Mouse (Mus musculus) limb, embryonic 12.5 days (tissue): Measurements from ENCODE around the gene Cdk2ap1. TPM values are rescaled to one million over a fixed set of nuclear protein-coding genes. Genes with fewer than 3 reads are reported as not detected.
"Not testable (repeated sequence)": the region's sequence is repeated elsewhere in the genome, so short reads cannot be mapped to it uniquely, and the experiment has no call there.

Source experiments
- ATAC-seq: fragments of 200-750 bp; cut with Nextera tagmentation; 2 replicates; pipeline ENCODE4 v1.8.0; 2017; ENCODE audit warnings: low read depth, moderate TSS enrichment; ENCODE audit not compliant: insufficient number of reproducible peaks, insufficient read depth, low FRiP score, low TSS enrichment
- H3K27ac ChIP-seq: fragments of 300-500 bp; sonication (generic); 2 replicates; pipeline ENCODE4 v1.5.1; 2016; ENCODE audit warnings: mild to moderate bottlenecking, moderate library complexity
- H3K27me3 ChIP-seq: fragments of 300-500 bp; sonication (generic); 2 replicates; pipeline ENCODE4 v1.6.1; 2016; ENCODE audit warnings: mild to moderate bottlenecking, moderate library complexity
- H3K36me3 ChIP-seq: fragments of 300-500 bp; sonication (generic); 2 replicates; pipeline ENCODE4 v1.6.1; 2016; ENCODE audit warnings: mild to moderate bottlenecking, moderate library complexity
- H3K4me1 ChIP-seq: fragments of 300-500 bp; sonication (generic); replicated peaks from 2 replicates; pipeline ENCODE4 v1.6.1; 2016
- H3K4me2 ChIP-seq: fragments of 300-500 bp; sonication (generic); 2 replicates; pipeline ENCODE4 v1.6.1; 2016; ENCODE audit warnings: mild to moderate bottlenecking, moderate library complexity
- H3K4me3 ChIP-seq: fragments of 300-500 bp; sonication (generic); replicated peaks from 2 replicates; pipeline ENCODE4 v1.5.1; 2016; ENCODE audit warnings: mild to moderate bottlenecking
- H3K9ac ChIP-seq: fragments of 300-500 bp; sonication (generic); replicated peaks from 2 replicates; pipeline ENCODE4 v1.6.1; 2016; ENCODE audit warnings: mild to moderate bottlenecking, moderate library complexity
- H3K9me3 ChIP-seq: fragments of 300-500 bp; sonication (generic); 2 replicates; pipeline ENCODE4 v1.6.1; 2016; ENCODE audit warnings: mild to moderate bottlenecking, moderate library complexity
- WGBS: fragments of 180-500 bp; shearing (Covaris S2); methylation state at CpG from one replicate; pipeline ENCODE4 v1.1.7; 2016; 5-methylcytosine and 5-hydroxymethylcytosine counted together
- polyA plus RNA-seq: library from polyadenylated mRNA; unstranded; fragments of >200 nt; fragmentation: Nextera tagmentation; extraction: Ambion mirVana; gene quantifications from 2 replicates; pipeline ENCODE4 v1.2.1, GENCODE M21; 2016

Gene Cdk2ap1
- polyA plus RNA-seq = 68.4 and 218 TPM in 2 replicates

DNA sequence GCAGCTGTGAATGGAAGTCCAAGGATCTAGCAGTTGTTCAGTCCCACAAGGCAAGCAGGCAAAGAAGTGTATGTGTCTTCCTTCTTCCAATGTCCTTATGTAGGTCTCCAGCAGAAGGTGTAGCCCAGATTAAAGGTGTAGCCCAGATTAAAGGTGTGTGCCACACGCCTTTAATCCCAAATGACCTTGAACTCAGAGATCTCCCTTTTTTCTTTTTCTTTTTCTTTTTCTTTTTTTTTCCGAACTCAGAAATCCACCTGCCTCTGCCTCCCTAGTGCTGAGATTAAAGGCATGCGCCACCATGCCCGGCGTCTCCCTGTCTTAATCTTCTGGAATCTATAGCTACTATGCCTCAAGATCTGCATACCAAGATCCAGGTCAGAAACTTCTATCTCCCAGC, at the start of gene Cdk2ap1:
Cdk2ap1 (minus strand) TSS at position 101 of the 400 bp plus-strand sequence.
- H3K36me3 ChIP-seq = not testable (repeated sequence)

GRCm38 (mm10) chr5:124412163-124412562, 49.3 kb upstream of the Cdk2ap1 start:
- H3K27me3 ChIP-seq = no peaks in the 10 kb centered on the region
- peaks cover 69% of the 10 kb centered on the region for H3K36me3 ChIP-seq
- WGBS = 95% methylated on average over 5 of the region's 5 CpGs
- H3K9me3 ChIP-seq = no peaks in the 10 kb centered on the region
- ATAC-seq = no peak
- H3K9ac ChIP-seq = no peak overlapping the region
- no peak overlapping the region for H3K4me3 ChIP-seq
- H3K27ac ChIP-seq = no peak overlapping the region
- no peaks in the 10 kb centered on the region for H3K4me1 ChIP-seq
- H3K4me2 ChIP-seq = no peak overlapping the region

More for the DNA sequence above, at the start of gene Cdk2ap1:
- H3K27me3 ChIP-seq, H3K4me3 ChIP-seq, H3K9me3 ChIP-seq, H3K4me1 ChIP-seq, ATAC-seq, H3K9ac ChIP-seq, H3K4me2 ChIP-seq, H3K27ac ChIP-seq: not testable (repeated sequence)
- 89% methylated on average over 5 of the region's 5 CpGs for WGBS

GRCm38 (mm10) chr5:124410808-124411207, 47.9 kb upstream of the Cdk2ap1 start:
- 84% methylated on average over 3 of the region's 3 CpGs for WGBS
- Histone ChIP-seq H3K4me3 (no peak overlapping the region), H3K27ac (no peak overlapping the region), H3K4me1 (no peaks in the 10 kb centered on the region), H3K9ac (no peak overlapping the region), H3K4me2 (no peak overlapping the region), H3K36me3 (peaks cover 81% of the 10 kb centered on the region), H3K9me3 (no peaks in the 10 kb centered on the region), H3K27me3 (no peaks in the 10 kb centered on the region)
- no peak for ATAC-seq

DNA sequence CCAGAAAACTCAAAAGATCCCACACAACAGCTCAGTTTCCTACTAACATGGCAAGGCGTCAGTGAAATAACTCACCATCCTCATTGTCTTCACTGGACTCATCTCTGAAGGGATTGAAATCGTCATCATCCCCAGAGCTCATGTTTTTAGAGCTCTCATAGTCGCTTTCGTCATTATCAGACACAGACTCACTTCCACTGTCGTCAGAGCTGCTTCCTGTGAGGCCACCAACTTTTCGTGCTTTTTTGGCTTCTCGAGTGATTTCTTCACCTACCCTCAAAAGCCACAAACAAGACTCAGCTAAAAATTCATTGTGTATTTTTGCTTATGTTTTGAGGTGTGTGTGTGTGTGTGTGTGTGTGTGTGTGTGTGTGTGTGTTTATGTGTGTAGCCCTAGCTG, 30.8 kb upstream of the Cdk2ap1 start:
- Histone ChIP-seq H3K27me3 (no peaks in the 10 kb centered on the region), H3K4me2 (no peak overlapping the region), H3K9ac (no peak overlapping the region), H3K9me3 (no peaks in the 10 kb centered on the region), H3K4me1 (no peaks in the 10 kb centered on the region), H3K36me3 (peaks cover 97% of the 10 kb centered on the region), H3K27ac (no peak overlapping the region), H3K4me3 (no peak overlapping the region)
- ATAC-seq = no peak
- WGBS = 91% methylated on average over 7 of the region's 7 CpGs

DNA sequence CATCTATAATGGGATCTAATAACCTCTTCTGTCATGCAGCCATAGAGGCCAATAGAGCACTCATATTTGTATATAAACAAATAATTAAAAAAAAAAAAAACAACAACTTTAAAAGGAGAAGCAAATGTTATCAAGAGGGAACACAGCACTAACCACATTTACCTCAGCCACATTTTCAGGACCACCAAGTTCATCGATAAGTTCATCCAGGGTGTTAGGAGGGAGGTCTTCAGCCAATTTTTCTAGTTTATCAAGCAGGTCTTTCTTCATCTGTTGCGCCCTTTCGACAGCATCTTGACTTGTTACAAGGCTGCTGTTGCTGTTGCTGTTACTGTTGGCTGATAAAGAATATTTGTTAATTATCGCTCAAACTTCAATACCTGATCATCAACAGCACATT, 29.5 kb upstream of the Cdk2ap1 start:
- Histone ChIP-seq H3K9me3 (no peaks in the 10 kb centered on the region), H3K4me3 (no peak overlapping the region), H3K36me3 (peaks cover 97% of the 10 kb centered on the region), H3K9ac (no peak overlapping the region), H3K4me1 (no peaks in the 10 kb centered on the region), H3K27me3 (no peaks in the 10 kb centered on the region), H3K27ac (no peak overlapping the region), H3K4me2 (no peak overlapping the region)
- ATAC-seq = no peak
- WGBS = 95% methylated on average over 4 of the region's 4 CpGs

DNA sequence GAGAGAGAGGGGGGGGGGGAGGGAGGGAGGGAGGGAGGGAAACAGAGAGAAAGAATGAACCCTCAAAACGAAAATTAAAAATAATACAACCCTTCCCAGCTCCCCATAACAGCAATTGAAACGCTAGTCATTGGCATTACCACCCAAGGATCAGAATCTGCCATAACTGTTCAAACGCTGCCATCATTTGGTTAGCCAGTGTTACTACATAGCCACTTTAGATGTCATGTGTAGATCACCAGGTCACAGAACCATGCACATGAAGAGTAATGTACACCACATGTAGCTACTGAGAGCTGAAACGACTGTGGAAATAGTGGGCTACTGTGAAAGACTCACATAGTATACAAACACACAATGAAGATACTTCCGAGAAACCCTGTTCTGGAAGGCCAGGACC, 25.1 kb upstream of the Cdk2ap1 start:
- H3K4me1 ChIP-seq = no peaks in the 10 kb centered on the region
- no peak overlapping the region for H3K27ac ChIP-seq
- no peak for ATAC-seq
- H3K4me3 ChIP-seq = no peak overlapping the region
- peaks cover 92% of the 10 kb centered on the region for H3K36me3 ChIP-seq
- WGBS = 74% methylated on average over 5 of the region's 5 CpGs
- no peaks in the 10 kb centered on the region for H3K9me3 ChIP-seq
- no peaks in the 10 kb centered on the region for H3K27me3 ChIP-seq
- no peak overlapping the region for H3K4me2 ChIP-seq
- no peak overlapping the region for H3K9ac ChIP-seq

- peaks cover 93% of the 10 kb centered on the region for H3K36me3 ChIP-seq
- H3K27me3 ChIP-seq = no peaks in the 10 kb centered on the region
- H3K27ac ChIP-seq = no peak overlapping the region
- no peaks in the 10 kb centered on the region for H3K4me1 ChIP-seq
- H3K9ac ChIP-seq = no peak overlapping the region
- no peak overlapping the region for H3K4me2 ChIP-seq
- 100% methylated on average over 1 of the region's 1 CpGs for WGBS
- ATAC-seq = no peak
- H3K9me3 ChIP-seq = no peaks in the 10 kb centered on the region
- no peak overlapping the region for H3K4me3 ChIP-seq
Observed at GRCm38 (mm10) chr5:124380121-124380520, 17.2 kb upstream of the Cdk2ap1 start.

DNA sequence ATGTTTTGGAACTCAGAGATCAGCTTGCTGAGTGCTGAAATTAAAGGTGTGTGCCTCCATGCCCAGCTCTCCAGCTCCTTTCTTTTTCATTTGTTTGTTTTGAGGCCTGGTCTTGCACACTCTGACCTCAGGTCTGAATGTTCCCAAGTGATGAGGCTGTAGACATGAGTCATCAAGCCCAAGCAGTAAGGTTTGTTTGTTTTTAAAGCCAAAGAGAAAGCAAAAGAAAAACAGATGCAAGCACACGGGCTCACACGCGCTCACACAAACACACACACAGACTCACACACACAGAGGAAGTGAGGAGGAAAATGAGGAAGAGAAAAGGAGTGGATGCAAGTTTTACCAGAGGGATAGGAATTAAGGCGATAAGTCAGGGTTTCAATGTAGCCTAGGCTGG, 14.3 kb upstream of the Cdk2ap1 start:
- WGBS = 92% methylated on average over 4 of the region's 4 CpGs

DNA sequence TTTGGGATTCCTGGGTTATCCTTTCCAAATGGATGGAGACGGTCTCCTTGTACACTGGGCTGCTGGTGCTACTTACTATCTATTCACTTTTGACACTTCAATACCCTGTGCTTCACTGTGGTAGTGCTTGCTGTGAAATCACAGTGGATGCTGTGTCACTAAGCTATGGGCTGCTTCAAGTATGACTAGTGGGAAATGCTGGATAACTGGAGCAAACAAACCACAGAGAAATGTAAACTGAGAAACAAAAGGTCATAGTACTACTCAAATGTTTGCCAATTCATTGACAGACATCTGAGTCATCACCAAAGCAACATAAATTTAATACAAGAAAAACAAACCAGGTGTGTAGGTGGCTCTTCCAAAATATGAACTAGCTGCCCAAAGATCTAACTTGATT, 13.5 kb upstream of the Cdk2ap1 start:
- Histone ChIP-seq H3K9me3 (no peaks in the 10 kb centered on the region), H3K27me3 (no peaks in the 10 kb centered on the region), H3K4me1 (no peaks in the 10 kb centered on the region), H3K36me3 (peaks cover 93% of the 10 kb centered on the region), H3K4me3 (no peak overlapping the region), H3K9ac (no peak overlapping the region), H3K27ac (no peak overlapping the region), H3K4me2 (no peak overlapping the region)
- WGBS = 95% methylated on average over 1 of the region's 1 CpGs
- ATAC-seq = no peak

More for the DNA sequence above, 14.3 kb upstream of the Cdk2ap1 start:
- Histone ChIP-seq H3K9ac (no peak overlapping the region), H3K4me2 (no peak overlapping the region), H3K4me3 (no peak overlapping the region), H3K4me1 (no peaks in the 10 kb centered on the region), H3K27me3 (no peaks in the 10 kb centered on the region), H3K27ac (no peak overlapping the region), H3K36me3 (peaks cover 93% of the 10 kb centered on the region), H3K9me3 (no peaks in the 10 kb centered on the region)
- no peak for ATAC-seq

- no peaks in the 10 kb centered on the region for H3K27me3 ChIP-seq
- no peak overlapping the region for H3K9ac ChIP-seq
- peaks cover 93% of the 10 kb centered on the region for H3K36me3 ChIP-seq
- H3K27ac ChIP-seq = no peak overlapping the region
- no peak for ATAC-seq
- no peak overlapping the region for H3K4me2 ChIP-seq
- H3K4me3 ChIP-seq = no peak overlapping the region
- no peaks in the 10 kb centered on the region for H3K9me3 ChIP-seq
- H3K4me1 ChIP-seq = no peaks in the 10 kb centered on the region
- 94% methylated on average over 7 of the region's 7 CpGs for WGBS
Observed at GRCm38 (mm10) chr5:124374298-124374697, 11.4 kb upstream of the Cdk2ap1 start.

DNA sequence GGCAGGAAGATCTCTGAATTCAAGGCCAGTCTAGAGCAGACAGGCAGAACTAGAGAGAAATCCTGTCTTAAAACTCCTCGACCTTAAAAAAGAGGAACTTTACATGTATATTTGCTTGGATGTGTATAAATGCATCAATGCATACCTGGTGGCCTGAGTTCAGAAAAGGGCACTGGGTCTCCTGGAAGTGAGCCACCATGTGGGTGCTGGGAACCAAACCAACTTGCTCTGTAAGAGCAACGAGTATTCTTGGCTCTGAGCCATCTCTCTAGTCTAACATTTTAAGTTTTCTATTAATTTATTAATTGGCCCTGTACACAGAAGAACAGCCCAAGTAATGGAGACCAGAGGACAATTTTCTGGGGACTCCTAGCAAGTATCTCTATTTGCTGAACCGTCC, 3.8 kb upstream of the Cdk2ap1 start:
- no peak overlapping the region for H3K4me2 ChIP-seq
- ATAC-seq = no peak
- 83% methylated on average over 3 of the region's 3 CpGs for WGBS

GRCm38 (mm10) chr5:124365754-124366153, 2.9 kb upstream of the Cdk2ap1 start:
- Histone ChIP-seq H3K27me3 (no peaks in the 10 kb centered on the region), H3K36me3 (peaks cover 34% of the 10 kb centered on the region), H3K9ac (no peak overlapping the region), H3K4me1 (no peaks in the 10 kb centered on the region), H3K4me2 (no peak overlapping the region), H3K4me3 (no peak overlapping the region), H3K27ac (no peak overlapping the region), H3K9me3 (no peaks in the 10 kb centered on the region)
- no peak for ATAC-seq
- 89% methylated on average over 2 of the region's 2 CpGs for WGBS

More for the DNA sequence above, 3.8 kb upstream of the Cdk2ap1 start:
- Histone ChIP-seq H3K4me3 (no peak overlapping the region), H3K36me3 (peaks cover 44% of the 10 kb centered on the region), H3K27me3 (no peaks in the 10 kb centered on the region), H3K9me3 (no peaks in the 10 kb centered on the region), H3K9ac (no peak overlapping the region), H3K27ac (no peak overlapping the region), H3K4me1 (no peaks in the 10 kb centered on the region)
